Mouse (Mus musculus) neural tube, embryonic 11.5 days (tissue): ENCODE results near the gene Clic6. TPM values are rescaled to one million over a fixed set of nuclear protein-coding genes. Genes with fewer than 3 reads are reported as not detected.

Source experiments
- ATAC-seq: fragments of 200-750 bp; cut with Nextera tagmentation; 2 replicates; pipeline ENCODE4 v1.8.0; 2017; ENCODE audit warnings: moderate number of reproducible peaks, mild to moderate bottlenecking, moderate TSS enrichment, moderate library complexity; ENCODE audit not compliant: insufficient read depth, low FRiP score, low TSS enrichment
- DNase-seq: peaks from one replicate; pipeline ENCODE4 v3.0.0-alpha.2; 2015; ENCODE audit warnings: low spot score
- H3K27ac ChIP-seq: fragments of 300-500 bp; sonication (generic); 2 replicates; pipeline ENCODE4 v1.5.1; 2014; ENCODE audit warnings: low read depth, mild to moderate bottlenecking, low read length
- H3K27me3 ChIP-seq: fragments of 300-500 bp; sonication (generic); 2 replicates; pipeline ENCODE4 v1.6.1; 2014; ENCODE audit warnings: mild to moderate bottlenecking, low read length, mixed read lengths; ENCODE audit not compliant: control insufficient read depth, insufficient read depth
- H3K36me3 ChIP-seq: fragments of 300-500 bp; sonication (generic); 2 replicates; pipeline ENCODE4 v1.6.1; 2014; ENCODE audit warnings: mild to moderate bottlenecking, low read length, moderate library complexity, mixed read lengths; ENCODE audit not compliant: control insufficient read depth, insufficient read depth
- H3K4me1 ChIP-seq: fragments of 300-500 bp; sonication (generic); 2 replicates; pipeline ENCODE4 v1.6.1; 2014; ENCODE audit warnings: low read length, mixed read lengths; ENCODE audit not compliant: control insufficient read depth, insufficient read depth
- H3K4me2 ChIP-seq: fragments of 300-500 bp; sonication (generic); 2 replicates; pipeline ENCODE4 v1.6.1; 2014; ENCODE audit warnings: low read depth, mild to moderate bottlenecking, moderate library complexity
- H3K4me3 ChIP-seq: fragments of 300-500 bp; sonication (generic); 2 replicates; pipeline ENCODE4 v1.5.1; 2014; ENCODE audit warnings: low read depth, low read length
- H3K9ac ChIP-seq: fragments of 300-500 bp; sonication (generic); 2 replicates; pipeline ENCODE4 v1.6.1; 2014; ENCODE audit warnings: mild to moderate bottlenecking, low read length
- H3K9me3 ChIP-seq: fragments of 300-500 bp; sonication (generic); 2 replicates; pipeline ENCODE4 v1.6.1; 2016; ENCODE audit warnings: low read length; ENCODE audit not compliant: control insufficient read depth
- WGBS: fragments of 180-500 bp; shearing (Covaris S2); extraction: QIAGEN DNeasy Blood & Tissue Kit; methylation state at CpG from one replicate; pipeline ENCODE4 v1.1.7; 2014; 5-methylcytosine and 5-hydroxymethylcytosine counted together
- polyA plus RNA-seq: library from polyadenylated mRNA; unstranded; fragments of >200 nt; fragmentation: Nextera tagmentation; extraction: Ambion mirVana; gene quantifications from 2 replicates; pipeline ENCODE4 v1.2.1, GENCODE M21; 2014

Gene Clic6
- polyA plus RNA-seq, 1 experiment from 2014 or later, result 0.34 TPM

DNA sequence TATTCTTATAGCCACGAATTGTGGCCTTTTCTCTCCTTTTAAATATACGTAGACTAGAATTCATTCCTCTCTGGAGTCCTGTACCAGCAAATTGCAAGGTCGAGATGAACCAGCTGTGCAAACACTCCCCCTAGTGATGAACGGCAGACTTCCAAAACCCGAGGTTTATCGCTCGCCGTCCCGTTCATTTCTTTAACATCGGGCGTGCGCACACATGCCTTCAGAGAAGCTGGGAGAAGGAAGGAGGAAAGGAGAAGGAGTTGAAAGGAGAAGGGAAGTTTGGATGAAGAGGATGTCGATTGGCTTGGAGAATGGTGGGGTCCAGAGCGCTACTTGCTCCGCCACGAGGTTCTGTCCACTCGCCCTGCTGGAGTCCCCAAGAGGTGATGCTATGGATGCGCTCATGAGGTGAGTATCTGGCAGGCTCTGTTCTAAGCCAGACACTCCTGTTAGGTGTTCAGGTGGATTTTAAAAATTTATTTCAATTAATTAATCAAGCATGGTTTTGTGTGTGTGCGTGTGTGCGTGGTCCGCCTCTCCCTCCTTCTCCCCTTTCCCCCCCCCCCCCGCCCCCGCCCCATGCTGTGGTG is 6.9 kb upstream of the Clic6 start:
- 5% methylated on average over 18 of the region's 23 CpGs for WGBS
- no peak overlapping the region for H3K9ac ChIP-seq
- H3K4me1 ChIP-seq, result no peaks in the 10 kb centered on the region
- H3K27me3 ChIP-seq, result peaks cover 3% of the 10 kb centered on the region; the same call in 1 of the 2 replicates
- peak; percentile 73 for DNase-seq
- H3K4me2 ChIP-seq, result peak overlapping the region; percentile 34
- H3K36me3 ChIP-seq, result no peaks in the 10 kb centered on the region
- no peak for ATAC-seq
- peak overlapping the region; percentile 8; the same call in 1 of the 2 replicates for H3K4me3 ChIP-seq
- no peaks in the 10 kb centered on the region for H3K9me3 ChIP-seq
- H3K27ac ChIP-seq, result no peak overlapping the region

DNA sequence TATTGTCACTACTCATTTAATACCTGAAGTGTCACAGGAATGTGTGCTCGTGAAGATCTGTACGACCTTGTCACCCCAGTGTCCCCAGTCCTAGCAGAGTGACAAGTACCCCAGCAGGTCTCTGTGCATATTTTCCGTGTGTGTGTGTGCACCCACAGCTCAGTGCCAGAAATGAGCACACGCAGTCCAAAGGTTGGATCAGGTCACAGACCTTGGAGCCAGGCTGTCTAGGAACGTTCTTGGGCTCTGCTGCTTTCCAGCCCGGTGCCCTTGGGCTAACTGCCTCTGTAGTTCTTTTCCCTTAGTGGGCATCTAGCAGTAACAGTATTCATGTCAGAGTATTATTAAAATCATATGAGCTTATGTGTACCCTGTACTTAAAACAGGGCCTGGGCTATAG is 1.6 kb downstream of the Clic6 start:
- Histone ChIP-seq H3K9me3 (no peaks in the 10 kb centered on the region), H3K27me3 (no peaks in the 10 kb centered on the region), H3K4me3 (no peak overlapping the region), H3K36me3 (no peaks in the 10 kb centered on the region), H3K27ac (no peak overlapping the region), H3K9ac (no peak overlapping the region), H3K4me1 (no peaks in the 10 kb centered on the region), H3K4me2 (no peak overlapping the region)
- ATAC-seq (no peak), DNase-seq (no peak)
- 90% methylated on average over 6 of the region's 6 CpGs for WGBS

DNA sequence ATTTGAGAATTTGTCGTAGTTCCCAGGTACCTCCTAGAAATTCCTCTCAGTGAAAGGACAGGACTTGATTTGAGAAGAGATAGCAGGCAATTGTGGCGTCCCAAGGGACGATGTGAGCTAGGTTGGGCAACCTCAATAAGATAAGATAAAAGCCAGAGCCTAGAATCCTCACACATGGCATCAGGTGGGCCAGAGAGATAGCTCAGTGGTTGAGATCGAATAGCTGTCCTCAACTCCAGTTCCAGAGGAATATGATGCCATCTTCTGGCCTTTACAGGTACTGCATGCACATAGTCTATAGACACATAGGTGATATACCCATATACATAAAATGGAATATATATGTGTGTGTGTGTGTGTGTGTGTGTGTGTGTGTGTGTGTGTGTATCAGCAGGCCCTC is 2.0 kb downstream of the Clic6 start:
- Histone ChIP-seq H3K9me3 (no peaks in the 10 kb centered on the region), H3K27ac (no peak overlapping the region), H3K36me3 (no peaks in the 10 kb centered on the region), H3K4me3 (no peak overlapping the region), H3K4me1 (no peaks in the 10 kb centered on the region), H3K4me2 (no peak overlapping the region), H3K27me3 (no peaks in the 10 kb centered on the region), H3K9ac (no peak overlapping the region)
- DNase-seq (no peak), ATAC-seq (no peak)
- 57% methylated on average over 4 of the region's 4 CpGs for WGBS

DNA sequence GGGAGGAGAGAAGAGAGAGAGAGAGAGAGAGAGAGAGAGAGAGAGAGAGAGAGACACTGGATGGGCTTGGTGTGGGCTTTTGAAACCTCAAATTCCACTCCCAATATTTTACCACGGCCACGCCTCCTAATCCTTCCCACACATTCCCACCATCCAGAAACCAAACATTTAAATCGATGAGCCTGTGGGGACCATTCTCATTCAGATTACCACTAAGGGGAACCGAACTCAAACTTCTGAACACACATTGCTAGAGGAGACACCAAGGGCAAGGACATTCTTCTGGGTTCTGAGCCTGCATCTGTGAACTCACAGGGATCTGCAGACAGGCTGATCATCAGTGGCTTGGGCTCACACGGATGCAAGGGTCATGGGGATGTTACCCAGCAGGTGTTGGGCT is 2.9 kb downstream of the Clic6 start:
- Histone ChIP-seq H3K27me3 (no peaks in the 10 kb centered on the region), H3K4me3 (no peak overlapping the region), H3K9ac (no peak overlapping the region), H3K4me2 (no peak overlapping the region), H3K9me3 (no peaks in the 10 kb centered on the region), H3K4me1 (no peaks in the 10 kb centered on the region), H3K27ac (no peak overlapping the region), H3K36me3 (no peaks in the 10 kb centered on the region)
- 90% methylated on average over 5 of the region's 5 CpGs for WGBS
- ATAC-seq (no peak), DNase-seq (no peak)

DNA sequence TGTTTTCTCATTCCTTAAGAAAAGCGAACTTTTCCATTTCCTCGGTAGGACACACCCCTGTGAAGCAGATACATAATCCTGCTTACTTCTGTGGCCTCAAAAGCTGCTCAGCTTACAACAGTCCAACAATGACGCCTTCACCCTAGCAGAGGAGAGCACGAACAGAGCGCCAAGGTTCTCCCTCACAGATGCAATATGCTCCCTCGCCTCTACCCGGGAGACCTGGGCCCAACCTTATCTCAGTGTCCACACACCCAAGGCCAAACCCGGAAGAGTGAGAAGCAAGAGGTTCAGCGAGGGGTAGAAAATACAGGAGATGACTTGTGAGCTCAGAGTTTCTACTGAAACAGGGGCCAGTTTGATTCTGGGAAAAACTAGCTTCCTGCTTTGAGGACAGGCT is 3.8 kb downstream of the Clic6 start:
- Histone ChIP-seq H3K4me1 (no peaks in the 10 kb centered on the region), H3K9me3 (no peaks in the 10 kb centered on the region), H3K27me3 (no peaks in the 10 kb centered on the region), H3K36me3 (no peaks in the 10 kb centered on the region), H3K9ac (no peak overlapping the region), H3K4me3 (no peak overlapping the region), H3K27ac (no peak overlapping the region), H3K4me2 (no peak overlapping the region)
- no peak for DNase-seq
- no peak for ATAC-seq
- WGBS, result 79% methylated on average over 9 of the region's 9 CpGs

DNA sequence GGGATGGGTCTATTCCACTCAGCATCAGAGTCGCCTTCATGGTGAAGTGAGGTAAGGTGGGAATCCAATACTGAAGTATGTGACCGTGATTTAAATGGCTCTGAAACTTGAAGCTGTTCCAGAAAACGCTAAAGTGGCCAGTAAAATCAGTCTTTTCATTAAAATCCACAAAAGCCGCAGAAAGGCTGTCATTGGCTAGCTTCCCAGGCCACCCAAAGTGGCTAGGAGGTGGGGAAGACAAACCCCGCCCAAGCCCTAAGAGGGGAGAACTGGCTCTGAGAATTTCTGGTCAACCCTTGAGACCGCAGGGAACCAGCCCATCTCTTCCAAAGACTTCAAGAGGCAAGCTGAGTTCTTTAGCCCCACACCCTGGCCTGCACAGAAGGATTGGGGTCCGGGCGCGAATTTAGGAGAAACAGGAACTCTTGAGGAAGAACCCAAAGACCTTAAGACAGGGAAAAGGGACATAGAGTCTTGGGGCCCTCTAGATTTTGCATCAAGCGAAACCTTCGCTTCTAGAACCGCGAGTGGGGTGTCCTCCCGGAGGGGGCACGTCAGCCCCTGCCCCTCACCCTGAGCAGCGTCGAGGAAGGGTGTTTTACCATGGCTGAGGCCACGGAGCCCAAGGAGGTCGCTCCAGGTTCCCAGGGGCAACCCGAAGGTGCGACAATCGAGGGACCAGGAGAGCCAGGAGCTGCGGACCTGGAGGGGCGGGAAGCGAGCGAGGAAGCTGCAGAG is 12.5 kb downstream of the Clic6 start:
- H3K4me1 ChIP-seq, result no peaks in the 10 kb centered on the region; the same call in 1 of the 2 replicates
- ATAC-seq (no peak; the same call in 1 of the 2 replicates), DNase-seq (no peak)
- H3K27ac ChIP-seq, result no peak overlapping the region
- peak overlapping the region; percentile 33; the same call in 1 of the 2 replicates for H3K9ac ChIP-seq
- peak overlapping the region; percentile 81 for H3K4me2 ChIP-seq
- peak overlapping the region; percentile 44 for H3K4me3 ChIP-seq
- WGBS, result 8% methylated on average over 26 of the region's 26 CpGs
- H3K27me3 ChIP-seq, result peaks cover 32% of the 10 kb centered on the region
- no peaks in the 10 kb centered on the region for H3K9me3 ChIP-seq
- no peaks in the 10 kb centered on the region for H3K36me3 ChIP-seq

DNA sequence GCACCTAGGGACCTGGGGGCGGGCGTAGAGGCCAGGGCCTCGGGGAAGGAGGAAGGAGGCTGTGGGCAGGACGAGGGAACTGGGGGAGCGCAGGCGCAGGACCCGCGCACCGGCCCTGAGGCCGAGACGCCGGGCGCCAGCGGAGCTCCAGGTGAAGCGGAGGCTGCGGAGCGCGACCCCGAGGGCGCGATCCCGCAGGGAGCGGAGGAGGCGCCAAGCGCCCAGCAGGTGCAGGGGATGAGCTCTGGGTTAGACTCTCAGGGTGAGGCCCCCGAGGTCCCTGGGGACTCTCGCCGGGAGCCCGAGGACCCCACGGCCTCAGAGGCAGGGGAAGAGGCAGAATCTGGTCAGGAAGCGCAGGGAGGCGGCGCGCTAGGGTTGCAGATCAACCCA is 13.0 kb downstream of the Clic6 start:
- H3K27ac ChIP-seq, result no peak overlapping the region
- H3K4me2 ChIP-seq, result peak overlapping the region; percentile 81
- H3K9ac ChIP-seq, result peak overlapping the region; percentile 33
- no peaks in the 10 kb centered on the region for H3K9me3 ChIP-seq
- H3K36me3 ChIP-seq, result no peaks in the 10 kb centered on the region
- H3K27me3 ChIP-seq, result peaks cover 32% of the 10 kb centered on the region
- ATAC-seq, result no peak
- DNase-seq, result peak; percentile 50
- WGBS, result 0% methylated on average over 34 of the region's 34 CpGs
- peak overlapping the region; percentile 44 for H3K4me3 ChIP-seq
- no peaks in the 10 kb centered on the region; the same call in 1 of the 2 replicates for H3K4me1 ChIP-seq

DNA sequence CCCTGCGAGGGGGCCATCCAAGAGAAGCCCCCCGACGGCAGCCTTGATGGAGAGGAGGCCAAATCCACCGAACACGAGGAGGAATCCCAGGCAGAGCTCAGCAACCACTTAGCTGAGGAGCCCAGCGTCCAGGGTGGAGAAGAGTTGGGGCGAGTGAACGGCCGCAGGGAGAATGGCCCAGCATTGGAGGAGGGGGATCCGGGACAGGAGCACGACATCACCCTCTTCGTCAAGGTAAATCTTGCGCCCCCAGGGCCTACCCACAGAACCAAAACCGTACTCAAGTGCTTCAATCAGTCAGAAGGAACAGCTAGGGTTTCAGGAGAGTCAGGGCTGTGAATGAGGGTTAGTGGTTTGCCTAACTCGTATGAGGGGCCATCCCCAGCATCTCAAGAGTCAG is 13.8 kb downstream of the Clic6 start:
- Histone ChIP-seq H3K4me1 (no peaks in the 10 kb centered on the region; the same call in 1 of the 2 replicates), H3K36me3 (no peaks in the 10 kb centered on the region), H3K9me3 (no peaks in the 10 kb centered on the region), H3K27me3 (peaks cover 32% of the 10 kb centered on the region), H3K27ac (no peak overlapping the region), H3K4me3 (peak overlapping the region; percentile 44), H3K4me2 (peak overlapping the region; percentile 81), H3K9ac (no peak overlapping the region; the same call in 1 of the 2 replicates)
- DNase-seq, result no peak
- WGBS, result 14% methylated on average over 15 of the region's 15 CpGs
- no peak for ATAC-seq

DNA sequence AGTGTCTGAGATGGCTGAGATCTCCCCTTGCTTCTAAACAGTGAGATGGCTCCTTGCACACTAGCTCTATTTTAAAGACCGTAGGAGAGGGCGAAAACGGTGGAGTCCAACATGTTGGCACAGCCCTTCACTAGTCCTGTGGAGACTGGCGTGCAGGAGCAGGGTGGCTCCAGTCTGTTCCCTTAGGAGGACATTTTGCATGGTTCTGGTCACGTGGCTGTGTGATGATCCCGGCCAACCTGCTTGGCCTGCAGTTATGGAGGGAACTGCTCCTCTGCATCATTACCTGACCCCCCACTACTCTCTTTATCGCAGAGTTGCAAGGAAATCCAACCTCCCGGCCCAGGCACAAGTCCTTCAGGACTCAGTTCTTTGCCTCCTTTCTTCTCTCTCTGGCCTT is 15.0 kb downstream of the Clic6 start:
- no peak overlapping the region for H3K9ac ChIP-seq
- no peaks in the 10 kb centered on the region for H3K36me3 ChIP-seq
- 83% methylated on average over 8 of the region's 8 CpGs for WGBS
- H3K27me3 ChIP-seq, result peaks cover 32% of the 10 kb centered on the region
- ATAC-seq, result no peak
- no peaks in the 10 kb centered on the region; the same call in 1 of the 2 replicates for H3K4me1 ChIP-seq
- no peak overlapping the region for H3K27ac ChIP-seq
- no peaks in the 10 kb centered on the region for H3K9me3 ChIP-seq
- no peak for DNase-seq
- H3K4me2 ChIP-seq, result no peak overlapping the region
- no peak overlapping the region for H3K4me3 ChIP-seq
